Mouse (Mus musculus) neural tube, embryonic 14.5 days (tissue): ENCODE data around the gene Babam2. TPM values are rescaled to one million over a fixed set of nuclear protein-coding genes. Genes with fewer than 3 reads are reported as not detected.

Experiments
- ATAC-seq: fragments of 200-750 bp; cut with Nextera tagmentation; 2 replicates; pipeline ENCODE4 v1.8.0; 2017; ENCODE audit warnings: low read depth, mild to moderate bottlenecking, moderate TSS enrichment, moderate library complexity
- H3K27ac ChIP-seq: fragments of 300-500 bp; sonication (generic); 2 replicates; pipeline ENCODE4 v1.5.1; 2014; ENCODE audit warnings: low read depth, mild to moderate bottlenecking, control low read depth, low read length, moderate library complexity, mixed read lengths
- H3K27me3 ChIP-seq: fragments of 300-500 bp; sonication (generic); 2 replicates; pipeline ENCODE4 v1.6.1; 2014; ENCODE audit warnings: low read length; ENCODE audit not compliant: control insufficient read depth, insufficient read depth
- H3K36me3 ChIP-seq: fragments of 300-500 bp; sonication (generic); 2 replicates; pipeline ENCODE4 v1.6.1; 2014; ENCODE audit warnings: low read length, mixed read lengths; ENCODE audit not compliant: control insufficient read depth, insufficient read depth
- H3K4me1 ChIP-seq: fragments of 300-500 bp; sonication (generic); 2 replicates; pipeline ENCODE4 v1.6.1; 2014; ENCODE audit warnings: low read length; ENCODE audit not compliant: control insufficient read depth, insufficient read depth
- H3K4me2 ChIP-seq: fragments of 300-500 bp; sonication (generic); 2 replicates; pipeline ENCODE4 v1.6.1; 2014; ENCODE audit warnings: mild to moderate bottlenecking, low read depth, low read length, control low read depth
- H3K4me3 ChIP-seq: fragments of 300-500 bp; sonication (generic); 2 replicates; pipeline ENCODE4 v1.5.1; 2014; ENCODE audit warnings: low read depth, low read length, control low read depth, mixed read lengths
- H3K9ac ChIP-seq: fragments of 300-500 bp; sonication (generic); replicated peaks from 2 replicates; pipeline ENCODE4 v1.6.1; 2014; ENCODE audit warnings: low read depth, mild to moderate bottlenecking, control low read depth, low read length, mixed read lengths
- H3K9me3 ChIP-seq: fragments of 300-500 bp; sonication (generic); 2 replicates; pipeline ENCODE4 v1.6.1; 2016; ENCODE audit warnings: low read length; ENCODE audit not compliant: control insufficient read depth
- WGBS: fragments of 180-500 bp; shearing (Covaris S2); extraction: QIAGEN DNeasy Blood & Tissue Kit; methylation state at CpG from one replicate; pipeline ENCODE4 v1.1.7; 2014; 5-methylcytosine and 5-hydroxymethylcytosine counted together
- polyA plus RNA-seq: library from polyadenylated mRNA; unstranded; fragments of >200 nt; fragmentation: Nextera tagmentation; extraction: Ambion mirVana; gene quantifications from 2 replicates; pipeline ENCODE4 v1.2.1, GENCODE M21; 2014

The Babam2 gene
- polyA plus RNA-seq, 1 experiment from 2014 or later: 43.5 TPM

- 86% methylated on average over 5 of the region's 5 CpGs for WGBS
- Histone ChIP-seq H3K4me1 (no peaks in the 10 kb centered on the region), H3K4me3 (no peak overlapping the region), H3K4me2 (no peak overlapping the region), H3K27me3 (no peaks in the 10 kb centered on the region), H3K36me3 (no peaks in the 10 kb centered on the region), H3K9me3 (no peaks in the 10 kb centered on the region), H3K9ac (no peak overlapping the region), H3K27ac (no peak overlapping the region)
- no peak for ATAC-seq
These were observed 190.1 kb downstream of the Babam2 start for GRCm38 (mm10) chr5:31887590-31887989.

GRCm38 (mm10) chr5:31888341-31888740, 190.9 kb downstream of the Babam2 start:
- no peaks in the 10 kb centered on the region for H3K27me3 ChIP-seq
- no peaks in the 10 kb centered on the region for H3K36me3 ChIP-seq
- H3K4me3 ChIP-seq: no peak overlapping the region
- no peak overlapping the region for H3K4me2 ChIP-seq
- ATAC-seq: no peak
- H3K4me1 ChIP-seq: no peaks in the 10 kb centered on the region
- no peak overlapping the region for H3K27ac ChIP-seq
- H3K9ac ChIP-seq: no peak overlapping the region
- no peaks in the 10 kb centered on the region for H3K9me3 ChIP-seq
- WGBS: 85% methylated on average over 3 of the region's 3 CpGs

- no peaks in the 10 kb centered on the region for H3K4me1 ChIP-seq
- 91% methylated on average over 4 of the region's 4 CpGs for WGBS
These were observed 195.1 kb downstream of the Babam2 start for GRCm38 (mm10) chr5:31892631-31893030.

GRCm38 (mm10) chr5:31899901-31900300, 202.4 kb downstream of the Babam2 start:
- Histone ChIP-seq H3K4me1 (no peaks in the 10 kb centered on the region), H3K4me3 (no peak overlapping the region), H3K27me3 (no peaks in the 10 kb centered on the region), H3K36me3 (no peaks in the 10 kb centered on the region), H3K4me2 (no peak overlapping the region), H3K27ac (no peak overlapping the region), H3K9me3 (no peaks in the 10 kb centered on the region), H3K9ac (no peak overlapping the region)
- ATAC-seq: no peak
- 92% methylated on average over 3 of the region's 3 CpGs for WGBS

More at GRCm38 (mm10) chr5:31892631-31893030, 195.1 kb downstream of the Babam2 start:
- H3K27ac ChIP-seq: no peak overlapping the region
- no peak overlapping the region for H3K9ac ChIP-seq
- H3K4me2 ChIP-seq: no peak overlapping the region
- no peaks in the 10 kb centered on the region for H3K27me3 ChIP-seq
- no peak overlapping the region for H3K4me3 ChIP-seq
- no peaks in the 10 kb centered on the region for H3K36me3 ChIP-seq
- no peak for ATAC-seq
- no peaks in the 10 kb centered on the region for H3K9me3 ChIP-seq

- Histone ChIP-seq H3K9ac (no peak overlapping the region), H3K4me1 (no peaks in the 10 kb centered on the region), H3K9me3 (no peaks in the 10 kb centered on the region), H3K27ac (no peak overlapping the region), H3K4me3 (no peak overlapping the region), H3K4me2 (no peak overlapping the region), H3K36me3 (no peaks in the 10 kb centered on the region), H3K27me3 (no peaks in the 10 kb centered on the region)
- 95% methylated on average over 2 of the region's 2 CpGs for WGBS
- no peak for ATAC-seq
These were observed 204.7 kb downstream of the Babam2 start for GRCm38 (mm10) chr5:31902144-31902543.

- H3K27me3 ChIP-seq: no peaks in the 10 kb centered on the region
- H3K9me3 ChIP-seq: no peaks in the 10 kb centered on the region
These were observed 205.4 kb downstream of the Babam2 start for GRCm38 (mm10) chr5:31902891-31903290.

GRCm38 (mm10) chr5:31904968-31905683, 207.6 kb downstream of the Babam2 start:
- no peak for ATAC-seq
- no peaks in the 10 kb centered on the region for H3K4me1 ChIP-seq
- H3K4me3 ChIP-seq: no peak overlapping the region
- no peaks in the 10 kb centered on the region for H3K9me3 ChIP-seq
- H3K27ac ChIP-seq: no peak overlapping the region
- no peak overlapping the region for H3K4me2 ChIP-seq
- H3K27me3 ChIP-seq: no peaks in the 10 kb centered on the region
- H3K36me3 ChIP-seq: no peaks in the 10 kb centered on the region
- no peak overlapping the region for H3K9ac ChIP-seq
- 79% methylated on average over 6 of the region's 6 CpGs for WGBS

More at GRCm38 (mm10) chr5:31902891-31903290, 205.4 kb downstream of the Babam2 start:
- 93% methylated on average over 5 of the region's 5 CpGs for WGBS
- Histone ChIP-seq H3K27ac (no peak overlapping the region), H3K4me2 (no peak overlapping the region), H3K4me1 (no peaks in the 10 kb centered on the region), H3K36me3 (no peaks in the 10 kb centered on the region), H3K9ac (no peak overlapping the region), H3K4me3 (no peak overlapping the region)
- ATAC-seq: no peak

- Histone ChIP-seq H3K9me3 (no peaks in the 10 kb centered on the region), H3K27ac (no peak overlapping the region), H3K27me3 (no peaks in the 10 kb centered on the region), H3K4me1 (no peaks in the 10 kb centered on the region), H3K4me3 (no peak overlapping the region), H3K36me3 (no peaks in the 10 kb centered on the region), H3K4me2 (no peak overlapping the region), H3K9ac (no peak overlapping the region)
- WGBS: 80% methylated on average over 7 of the region's 7 CpGs
- ATAC-seq: no peak
These were observed 208.3 kb downstream of the Babam2 start for GRCm38 (mm10) chr5:31905808-31906207.

- H3K4me1 ChIP-seq: no peaks in the 10 kb centered on the region
- ATAC-seq: no peak
- H3K27ac ChIP-seq: no peak overlapping the region
- no peaks in the 10 kb centered on the region for H3K9me3 ChIP-seq
- no peaks in the 10 kb centered on the region for H3K36me3 ChIP-seq
- no peak overlapping the region for H3K9ac ChIP-seq
- no peak overlapping the region for H3K4me3 ChIP-seq
- 89% methylated on average over 7 of the region's 7 CpGs for WGBS
- H3K4me2 ChIP-seq: no peak overlapping the region
- no peaks in the 10 kb centered on the region for H3K27me3 ChIP-seq
These were observed 208.9 kb downstream of the Babam2 start for GRCm38 (mm10) chr5:31906286-31906951.
